Mouse (Mus musculus) kidney, postnatal 10 days (tissue): ENCODE measurements around the gene 1110004F10Rik.

Source experiments
- DNase-seq: peaks from one replicate; pipeline ENCODE4 v3.0.0; 2021; ENCODE audit warnings: mixed read lengths

The 1110004F10Rik gene

DNA sequence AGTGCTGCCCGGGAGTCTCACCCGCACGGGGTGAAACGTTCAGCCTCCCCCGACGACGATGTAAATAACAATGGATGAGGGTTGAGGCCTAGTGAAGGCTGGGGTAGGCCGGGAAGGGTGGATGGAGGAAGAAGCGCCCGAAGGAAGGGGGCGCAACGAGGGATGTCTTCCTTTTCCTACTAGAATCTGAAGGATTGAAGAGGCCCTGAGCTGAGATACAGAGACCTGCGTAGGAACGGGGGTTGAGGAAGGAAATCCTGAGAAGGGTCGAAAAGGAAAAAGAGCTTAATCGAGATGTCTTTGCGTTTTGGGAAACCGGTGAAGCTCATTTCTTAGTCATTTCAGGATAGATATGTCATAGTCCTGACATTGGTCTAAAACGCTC lies 54.3 kb downstream of the 1110004F10Rik start:
- DNase-seq: no peak

- no peak for DNase-seq
These were observed 60.8 kb downstream of the 1110004F10Rik start for GRCm38 (mm10) chr7:116099952-116100528.

- DNase-seq: no peak
These were observed 63.9 kb downstream of the 1110004F10Rik start for GRCm38 (mm10) chr7:116103091-116103490.

DNA sequence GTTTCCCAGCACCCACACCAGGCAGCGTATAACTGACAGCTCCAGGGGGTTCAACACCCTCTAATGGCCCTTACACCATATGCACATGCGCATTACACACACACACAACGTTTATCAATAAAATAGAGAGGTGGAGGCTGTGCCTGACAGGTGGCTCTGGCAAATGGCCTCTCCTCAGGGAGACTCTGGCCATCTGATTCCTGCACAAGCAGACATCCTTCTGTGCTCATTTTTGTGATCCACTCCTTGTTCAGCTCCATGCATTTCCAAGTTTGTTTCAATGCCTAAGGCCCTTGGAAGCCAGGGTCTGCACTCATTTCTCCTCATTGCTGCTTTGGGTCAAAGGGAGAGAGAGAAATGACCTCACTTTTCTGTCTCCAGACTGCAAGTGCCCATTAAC lies 71.5 kb downstream of the 1110004F10Rik start:
- no peak for DNase-seq

DNA sequence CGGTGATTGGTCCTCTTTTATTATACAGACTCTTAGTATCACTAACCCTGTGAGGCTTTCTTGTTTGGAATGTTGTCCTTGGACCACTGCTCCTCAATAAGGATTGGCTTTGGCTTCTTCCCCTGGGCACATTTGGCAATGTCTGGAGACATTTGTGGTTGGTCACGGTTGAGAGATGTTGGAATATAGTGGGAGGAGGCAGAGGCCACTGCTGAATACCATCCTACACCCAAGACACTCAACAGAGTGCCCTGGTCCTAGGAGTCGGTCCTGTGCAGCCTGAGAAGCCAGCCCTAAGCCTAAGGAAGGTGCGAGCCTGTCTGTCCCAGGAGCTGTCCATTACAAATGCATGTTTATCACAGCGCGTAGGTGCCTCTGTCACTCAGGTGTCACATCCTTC lies 72.3 kb downstream of the 1110004F10Rik start:
- no peak for DNase-seq

GRCm38 (mm10) chr7:116115216-116115930 lies 76.2 kb downstream of the 1110004F10Rik start:
- DNase-seq: no peak

- no peak for DNase-seq
These were observed 76.8 kb downstream of the 1110004F10Rik start for GRCm38 (mm10) chr7:116115991-116116390.

GRCm38 (mm10) chr7:116119306-116119857 lies 80.2 kb downstream of the 1110004F10Rik start:
- DNase-seq: no peak

GRCm38 (mm10) chr7:116120737-116121136 lies 81.5 kb downstream of the 1110004F10Rik start:
- DNase-seq: no peak

DNA sequence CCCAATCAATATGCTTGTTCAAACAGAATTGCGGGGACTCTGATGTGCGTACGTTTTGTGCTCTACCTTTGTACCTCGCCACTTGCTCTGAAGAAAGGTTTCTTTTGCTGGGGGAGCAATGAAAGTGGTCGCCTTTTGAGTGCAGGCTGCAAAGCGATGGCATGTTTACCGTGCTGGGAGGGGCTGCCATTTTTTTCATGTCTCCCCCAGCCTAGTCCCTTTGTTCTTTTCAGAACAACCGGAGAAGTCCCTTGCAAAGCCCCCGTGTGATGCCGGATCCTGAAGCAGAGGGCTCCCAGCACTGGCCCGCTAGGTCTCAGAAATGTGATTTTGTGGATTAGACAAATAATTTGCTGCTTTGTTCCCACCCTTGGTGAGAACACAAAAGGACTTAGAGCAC lies 82.0 kb downstream of the 1110004F10Rik start:
- no peak for DNase-seq

GRCm38 (mm10) chr7:116122981-116123596 lies 83.9 kb downstream of the 1110004F10Rik start:
- no peak for DNase-seq

- DNase-seq: no peak
These were observed 84.4 kb downstream of the 1110004F10Rik start for GRCm38 (mm10) chr7:116123597-116123985.

GRCm38 (mm10) chr7:116124057-116124456 lies 84.9 kb downstream of the 1110004F10Rik start:
- DNase-seq: no peak

DNA sequence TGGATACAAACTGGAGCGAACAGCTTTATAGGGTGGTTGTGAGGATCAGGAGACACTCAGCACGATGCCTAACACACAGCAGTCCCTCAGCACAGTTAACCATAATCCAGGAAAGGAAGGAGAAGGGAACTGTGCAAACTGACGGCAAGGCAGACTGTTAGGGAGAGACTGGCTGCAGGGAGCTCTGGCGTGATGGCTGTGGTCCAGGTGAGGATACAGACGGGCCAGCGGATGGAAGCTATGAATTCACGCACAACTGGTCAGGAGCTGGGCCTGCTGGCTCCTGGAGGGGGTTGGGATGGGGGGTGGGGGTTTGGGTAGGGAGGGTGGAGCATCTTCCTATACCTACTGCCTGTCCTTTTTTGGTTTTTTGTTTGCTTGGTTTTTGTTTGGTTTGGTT lies 86.5 kb downstream of the 1110004F10Rik start:
- DNase-seq: no peak

GRCm38 (mm10) chr7:116127052-116127451 lies 87.9 kb downstream of the 1110004F10Rik start:
- DNase-seq: no peak

GRCm38 (mm10) chr7:116128286-116128685 lies 89.1 kb downstream of the 1110004F10Rik start:
- DNase-seq: no peak

GRCm38 (mm10) chr7:116129374-116129773 lies 90.2 kb downstream of the 1110004F10Rik start:
- no peak for DNase-seq

DNA sequence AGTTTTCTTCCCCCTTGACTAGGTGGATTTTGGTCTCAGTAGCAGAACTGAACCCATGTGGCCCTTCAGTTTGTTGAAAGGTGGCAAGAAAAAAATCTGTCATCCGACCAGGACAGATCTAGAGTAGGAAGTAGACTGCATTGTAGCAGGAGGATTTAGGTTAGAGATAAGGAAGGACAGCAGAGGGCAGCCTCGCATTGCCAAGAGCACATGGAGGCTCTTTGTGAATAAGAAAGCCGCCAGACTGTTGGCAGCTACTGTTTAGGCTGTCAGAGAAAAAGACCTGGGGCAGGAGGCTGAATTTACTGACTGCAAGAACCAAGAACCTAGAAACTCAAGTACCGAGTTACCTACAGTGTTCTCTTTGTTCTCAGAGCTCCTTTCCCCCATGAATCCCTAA lies 92.2 kb downstream of the 1110004F10Rik start:
- peak; percentile 34 for DNase-seq

DNA sequence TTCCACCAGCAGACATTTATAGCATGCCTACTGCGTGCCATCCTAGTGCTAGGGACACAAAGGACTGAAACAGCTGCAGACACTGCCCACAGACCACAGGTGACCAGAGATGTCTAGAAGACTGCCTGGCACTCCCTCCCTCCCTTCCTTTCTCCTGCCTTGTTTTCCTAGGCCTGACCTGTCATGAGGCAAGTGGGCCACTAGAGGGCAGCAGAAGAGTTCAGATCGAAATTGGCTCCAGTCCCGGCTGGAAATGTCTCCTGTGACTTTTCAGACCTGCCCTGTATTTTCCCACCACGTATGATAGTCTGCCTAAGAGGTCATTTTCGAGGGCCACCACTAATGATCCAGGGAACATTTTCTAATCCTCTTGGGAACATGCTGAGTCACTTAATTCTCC lies 92.9 kb downstream of the 1110004F10Rik start:
- peak; percentile 87 for DNase-seq

DNA sequence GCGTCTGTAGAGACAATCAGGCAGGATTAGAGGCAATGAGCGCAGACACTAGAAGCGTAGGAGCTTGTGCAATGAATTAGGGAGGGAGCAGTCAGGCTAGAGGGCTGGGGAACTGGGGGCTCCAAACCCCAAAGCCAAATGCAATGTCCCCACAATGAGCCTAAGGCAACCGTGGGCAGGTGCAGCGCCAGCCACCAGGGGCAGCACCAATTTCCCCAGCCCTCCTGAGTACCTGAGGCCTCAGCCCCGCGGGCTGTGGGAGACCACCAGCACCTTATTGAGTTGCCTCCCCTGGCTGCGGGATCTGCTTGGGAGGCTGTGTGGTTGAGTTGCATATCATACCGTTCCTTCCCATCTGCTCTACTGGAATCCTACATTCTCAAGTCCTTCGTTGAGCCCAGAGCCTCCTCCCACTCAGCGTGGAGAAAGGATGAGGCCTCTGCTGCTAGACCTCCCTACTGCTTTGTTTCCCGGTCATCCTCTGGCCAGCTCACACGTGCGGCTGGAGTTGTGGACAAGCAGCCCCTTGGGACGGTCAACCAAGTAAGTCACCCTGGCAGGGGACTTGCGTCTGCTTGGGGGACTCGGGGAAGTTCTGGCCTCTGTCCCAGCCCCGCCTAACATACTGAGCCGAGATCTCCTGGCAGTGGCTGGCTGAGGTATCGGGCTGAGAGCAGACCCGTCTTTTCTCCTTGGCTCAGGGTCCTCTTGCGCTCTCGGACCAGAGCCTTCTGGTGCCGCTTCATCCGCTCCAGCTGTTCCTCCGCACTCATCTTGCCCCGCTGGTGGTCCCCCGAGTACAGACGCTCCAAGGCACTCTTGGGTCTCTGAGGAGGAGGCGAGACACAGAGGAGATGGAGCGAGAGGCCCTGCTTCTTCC lies 95.5 kb downstream of the 1110004F10Rik start:
- DNase-seq: peak; percentile 21

DNA sequence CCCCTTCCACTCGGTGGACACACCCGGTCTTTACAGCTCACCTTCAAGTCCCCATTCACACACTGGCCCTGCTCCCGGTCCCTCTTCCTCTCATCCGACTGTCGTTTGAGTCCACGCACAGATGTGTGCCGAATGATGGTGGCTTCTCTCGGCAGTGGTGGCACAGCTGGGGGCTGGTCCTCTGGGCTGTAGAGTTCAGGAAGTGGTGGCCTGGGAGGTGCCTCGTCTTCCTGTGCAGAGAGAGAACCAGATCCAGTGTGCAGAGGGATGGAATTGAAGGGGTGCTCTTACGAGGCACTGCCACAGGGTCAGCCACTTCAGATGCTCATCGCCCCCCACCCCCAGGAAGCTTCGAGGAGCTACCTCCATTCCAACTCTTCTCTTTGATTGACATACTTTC lies 98.0 kb downstream of the 1110004F10Rik start:
- no peak for DNase-seq

GRCm38 (mm10) chr7:116137671-116138070 lies 98.5 kb downstream of the 1110004F10Rik start:
- no peak for DNase-seq

DNA sequence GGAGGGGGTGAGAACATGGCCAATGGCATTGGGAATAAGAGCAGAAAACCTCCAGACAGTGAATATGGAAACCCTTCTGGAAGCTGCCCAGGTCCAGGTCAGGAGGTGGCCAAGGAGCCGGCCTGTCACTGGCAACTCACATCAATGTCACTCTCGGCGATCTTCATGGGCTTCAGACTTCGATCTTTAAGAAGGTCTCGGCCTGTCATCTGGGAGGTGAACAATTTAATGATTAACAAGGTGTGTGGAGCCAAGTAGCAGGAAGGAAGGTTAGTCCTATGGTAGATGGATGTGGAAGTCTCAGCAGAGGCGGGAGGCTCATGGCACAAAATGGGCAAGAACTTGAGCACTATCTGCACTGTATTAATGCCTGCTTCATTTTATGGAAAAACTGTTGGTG lies 105.8 kb downstream of the 1110004F10Rik start:
- DNase-seq: peak; percentile 20
